Mouse (Mus musculus): ENCODE measurements around the gene Rel. TPM values are rescaled to one million over a fixed set of nuclear protein-coding genes. Genes with fewer than 3 reads are reported as not detected.

Gene Rel
- polyA plus RNA-seq, 1 experiment = 1.6 TPM

- no peak overlapping the region for H3K27ac ChIP-seq (ENCODE audit: control insufficient read depth, insufficient read depth, low read depth, low read length)
- H3K36me3 ChIP-seq (ENCODE audit: control insufficient read depth, insufficient read depth, low read length) = no peaks in the 10 kb centered on the region; the same call in 1 of the 2 replicates
- no peak overlapping the region for H3K4me3 ChIP-seq (ENCODE audit: control insufficient read depth, low read depth, low read length)
- TF ChIP-seq CTCF (IDR thresholded peaks at IDR 0.05; ENCODE audit: control insufficient read depth, insufficient read depth, insufficient replicate concordance, low read depth, low read length) (no peak), POLR2A (IDR thresholded peaks at IDR 0.05; ENCODE audit: control insufficient read depth, low read depth, low read length) (no peak)
- no peaks in the 10 kb centered on the region for H3K27me3 ChIP-seq (ENCODE audit: control insufficient read depth, insufficient read depth, low read length)
- H3K4me1 ChIP-seq (ENCODE audit: control insufficient read depth, insufficient read depth, low read length) = no peaks in the 10 kb centered on the region
Measured at GRCm38 (mm10) chr11:23728186-23728585, 42.6 kb downstream of the Rel start.

- Histone ChIP-seq H3K36me3 (ENCODE audit: control insufficient read depth, insufficient read depth, low read length) (no peaks in the 10 kb centered on the region; the same call in 1 of the 2 replicates), H3K27me3 (ENCODE audit: control insufficient read depth, insufficient read depth, low read length) (no peaks in the 10 kb centered on the region), H3K4me3 (ENCODE audit: control insufficient read depth, low read depth, low read length) (no peak overlapping the region), H3K4me1 (ENCODE audit: control insufficient read depth, insufficient read depth, low read length) (no peaks in the 10 kb centered on the region), H3K27ac (ENCODE audit: control insufficient read depth, insufficient read depth, low read depth, low read length) (no peak overlapping the region)
- no peak for TF ChIP-seq POLR2A (IDR thresholded peaks at IDR 0.05; ENCODE audit: control insufficient read depth, low read depth, low read length)
- no peak for TF ChIP-seq CTCF (IDR thresholded peaks at IDR 0.05; ENCODE audit: control insufficient read depth, insufficient read depth, insufficient replicate concordance, low read depth, low read length)
Measured at GRCm38 (mm10) chr11:23726441-23726840, 44.3 kb downstream of the Rel start.

- Histone ChIP-seq H3K36me3 (ENCODE audit: control insufficient read depth, insufficient read depth, low read length) (no peaks in the 10 kb centered on the region; the same call in 1 of the 2 replicates), H3K4me3 (ENCODE audit: control insufficient read depth, low read depth, low read length) (no peak overlapping the region)
- TF ChIP-seq POLR2A (IDR thresholded peaks at IDR 0.05; ENCODE audit: control insufficient read depth, low read depth, low read length) = no peak
- no peak for TF ChIP-seq CTCF (IDR thresholded peaks at IDR 0.05; ENCODE audit: control insufficient read depth, insufficient read depth, insufficient replicate concordance, low read depth, low read length)
Measured at GRCm38 (mm10) chr11:23725850-23726249, 44.9 kb downstream of the Rel start.

GRCm38 (mm10) chr11:23722326-23722725 is 48.4 kb downstream of the Rel start:
- no peaks in the 10 kb centered on the region for H3K4me1 ChIP-seq (ENCODE audit: control insufficient read depth, insufficient read depth, low read length)
- no peaks in the 10 kb centered on the region for H3K27me3 ChIP-seq (ENCODE audit: control insufficient read depth, insufficient read depth, low read length)
- H3K27ac ChIP-seq (ENCODE audit: control insufficient read depth, insufficient read depth, low read depth, low read length) = no peak overlapping the region
- no peak overlapping the region for H3K4me3 ChIP-seq (ENCODE audit: control insufficient read depth, low read depth, low read length)
- no peak for TF ChIP-seq POLR2A (IDR thresholded peaks at IDR 0.05; ENCODE audit: control insufficient read depth, low read depth, low read length)
- no peak for TF ChIP-seq CTCF (IDR thresholded peaks at IDR 0.05; ENCODE audit: control insufficient read depth, insufficient read depth, insufficient replicate concordance, low read depth, low read length)
- no peaks in the 10 kb centered on the region; the same call in 1 of the 2 replicates for H3K36me3 ChIP-seq (ENCODE audit: control insufficient read depth, insufficient read depth, low read length)

More at GRCm38 (mm10) chr11:23725850-23726249, 44.9 kb downstream of the Rel start:
- Histone ChIP-seq H3K27ac (ENCODE audit: control insufficient read depth, insufficient read depth, low read depth, low read length) (no peak overlapping the region), H3K4me1 (ENCODE audit: control insufficient read depth, insufficient read depth, low read length) (no peaks in the 10 kb centered on the region), H3K27me3 (ENCODE audit: control insufficient read depth, insufficient read depth, low read length) (no peaks in the 10 kb centered on the region)

GRCm38 (mm10) chr11:23719825-23720224 is 50.9 kb downstream of the Rel start:
- TF ChIP-seq POLR2A (IDR thresholded peaks at IDR 0.05; ENCODE audit: control insufficient read depth, low read depth, low read length) (no peak), CTCF (IDR thresholded peaks at IDR 0.05; ENCODE audit: control insufficient read depth, insufficient read depth, insufficient replicate concordance, low read depth, low read length) (no peak)
- H3K4me3 ChIP-seq (ENCODE audit: control insufficient read depth, low read depth, low read length) = no peak overlapping the region
- no peaks in the 10 kb centered on the region; the same call in 1 of the 2 replicates for H3K36me3 ChIP-seq (ENCODE audit: control insufficient read depth, insufficient read depth, low read length)
- H3K27ac ChIP-seq (ENCODE audit: control insufficient read depth, insufficient read depth, low read depth, low read length) = no peak overlapping the region
- H3K4me1 ChIP-seq (ENCODE audit: control insufficient read depth, insufficient read depth, low read length) = no peaks in the 10 kb centered on the region
- H3K27me3 ChIP-seq (ENCODE audit: control insufficient read depth, insufficient read depth, low read length) = no peaks in the 10 kb centered on the region

GRCm38 (mm10) chr11:23718856-23719255 is 51.9 kb downstream of the Rel start:
- H3K27me3 ChIP-seq (ENCODE audit: control insufficient read depth, insufficient read depth, low read length) = no peaks in the 10 kb centered on the region
- no peaks in the 10 kb centered on the region; the same call in 1 of the 2 replicates for H3K36me3 ChIP-seq (ENCODE audit: control insufficient read depth, insufficient read depth, low read length)
- no peak overlapping the region for H3K4me3 ChIP-seq (ENCODE audit: control insufficient read depth, low read depth, low read length)
- H3K27ac ChIP-seq (ENCODE audit: control insufficient read depth, insufficient read depth, low read depth, low read length) = no peak overlapping the region
- no peaks in the 10 kb centered on the region for H3K4me1 ChIP-seq (ENCODE audit: control insufficient read depth, insufficient read depth, low read length)
- TF ChIP-seq CTCF (IDR thresholded peaks at IDR 0.05; ENCODE audit: control insufficient read depth, insufficient read depth, insufficient replicate concordance, low read depth, low read length) (no peak), POLR2A (IDR thresholded peaks at IDR 0.05; ENCODE audit: control insufficient read depth, low read depth, low read length) (no peak)

- Histone ChIP-seq H3K4me3 (ENCODE audit: control insufficient read depth, low read depth, low read length) (no peak overlapping the region), H3K4me1 (ENCODE audit: control insufficient read depth, insufficient read depth, low read length) (no peaks in the 10 kb centered on the region), H3K27me3 (ENCODE audit: control insufficient read depth, insufficient read depth, low read length) (no peaks in the 10 kb centered on the region), H3K36me3 (ENCODE audit: control insufficient read depth, insufficient read depth, low read length) (peaks cover 2% of the 10 kb centered on the region), H3K27ac (ENCODE audit: control insufficient read depth, insufficient read depth, low read depth, low read length) (no peak overlapping the region)
- TF ChIP-seq POLR2A (IDR thresholded peaks at IDR 0.05; ENCODE audit: control insufficient read depth, low read depth, low read length) (no peak), CTCF (IDR thresholded peaks at IDR 0.05; ENCODE audit: control insufficient read depth, insufficient read depth, insufficient replicate concordance, low read depth, low read length) (no peak)
Measured at GRCm38 (mm10) chr11:23712299-23712698, 58.5 kb downstream of the Rel start.

Data from testis, adult 2 months (tissue).